Mouse (Mus musculus): Measurements from ENCODE around the gene St6galnac3. TPM values are rescaled to one million over a fixed set of nuclear protein-coding genes. Genes with fewer than 3 reads are reported as not detected.
A peak's percentile ranks its signal among the peaks of the same experiment; 100 is the strongest.

The St6galnac3 gene
- polyA plus RNA-seq, 1 experiment from 2014 or later: 23.2 TPM

DNA sequence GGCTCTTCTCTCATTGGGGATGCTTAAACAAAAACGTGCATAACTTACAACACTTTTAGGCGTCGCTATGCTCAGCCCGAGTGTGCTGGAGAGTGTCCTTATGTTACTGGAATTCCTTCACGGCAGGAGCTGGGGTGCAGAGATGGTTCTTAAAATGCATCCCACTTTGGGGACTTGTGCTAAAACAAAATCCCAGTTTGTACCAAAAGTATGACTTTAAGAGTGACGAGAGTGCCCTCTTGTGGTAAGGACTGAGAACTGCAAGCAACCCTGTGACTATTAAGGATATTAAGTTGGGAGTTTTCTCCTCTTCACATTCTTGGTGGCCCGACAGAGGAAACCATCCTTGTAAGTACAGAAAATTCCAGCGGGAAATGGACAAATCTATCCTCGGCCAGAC, 69.9 kb downstream of the St6galnac3 start:
- no peak for ATAC-seq
- Histone ChIP-seq H3K9me3 (ENCODE audit: control insufficient read depth, low read length) (no peaks in the 10 kb centered on the region), H3K27me3 (replicated peaks; ENCODE audit: control insufficient read depth, insufficient read depth, low read length) (no peaks in the 10 kb centered on the region), H3K9ac (ENCODE audit: low read depth, low read length) (no peak overlapping the region), H3K4me2 (ENCODE audit: low read length) (no peak overlapping the region), H3K4me1 (ENCODE audit: control insufficient read depth, insufficient read depth, low read depth, low read length) (peaks cover 9% of the 10 kb centered on the region), H3K36me3 (ENCODE audit: control insufficient read depth, insufficient read depth, low read length) (no peaks in the 10 kb centered on the region), H3K27ac (ENCODE audit: low read depth, low read length) (no peak overlapping the region), H3K4me3 (ENCODE audit: low read length) (no peak overlapping the region)
- WGBS: 18% methylated on average over 9 of the region's 9 CpGs

DNA sequence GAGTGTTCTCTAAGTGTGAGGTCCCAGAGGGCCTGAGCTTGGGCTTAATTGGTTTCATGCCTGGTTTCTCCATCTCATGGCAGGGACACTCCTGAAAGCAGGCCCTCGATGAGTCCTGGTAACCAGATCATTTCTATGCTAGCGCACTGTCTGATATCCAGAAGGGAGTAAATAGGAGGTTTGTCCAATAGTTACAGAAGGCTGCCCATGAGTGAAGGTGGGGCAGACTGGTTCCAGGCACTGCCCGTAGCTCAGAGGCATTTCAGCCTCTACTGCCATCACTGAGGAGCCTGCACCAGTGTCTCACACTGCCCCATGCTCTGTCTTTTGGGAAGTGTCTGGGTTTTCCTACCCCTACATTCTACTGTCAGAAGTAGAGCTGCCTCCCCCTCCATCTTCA, 72.1 kb downstream of the St6galnac3 start:
- ATAC-seq: no peak
- no peak overlapping the region for H3K4me3 ChIP-seq (ENCODE audit: low read length)
- H3K9ac ChIP-seq (ENCODE audit: low read depth, low read length): no peak overlapping the region
- no peaks in the 10 kb centered on the region for H3K27me3 ChIP-seq (replicated peaks; ENCODE audit: control insufficient read depth, insufficient read depth, low read length)
- no peak overlapping the region for H3K27ac ChIP-seq (ENCODE audit: low read depth, low read length)
- no peaks in the 10 kb centered on the region for H3K36me3 ChIP-seq (ENCODE audit: control insufficient read depth, insufficient read depth, low read length)
- 65% methylated on average over 3 of the region's 3 CpGs for WGBS
- H3K9me3 ChIP-seq (ENCODE audit: control insufficient read depth, low read length): no peaks in the 10 kb centered on the region
- peaks cover 5% of the 10 kb centered on the region; the same call in 1 of the 2 replicates for H3K4me1 ChIP-seq (ENCODE audit: control insufficient read depth, insufficient read depth, low read depth, low read length)
- no peak overlapping the region for H3K4me2 ChIP-seq (ENCODE audit: low read length)

DNA sequence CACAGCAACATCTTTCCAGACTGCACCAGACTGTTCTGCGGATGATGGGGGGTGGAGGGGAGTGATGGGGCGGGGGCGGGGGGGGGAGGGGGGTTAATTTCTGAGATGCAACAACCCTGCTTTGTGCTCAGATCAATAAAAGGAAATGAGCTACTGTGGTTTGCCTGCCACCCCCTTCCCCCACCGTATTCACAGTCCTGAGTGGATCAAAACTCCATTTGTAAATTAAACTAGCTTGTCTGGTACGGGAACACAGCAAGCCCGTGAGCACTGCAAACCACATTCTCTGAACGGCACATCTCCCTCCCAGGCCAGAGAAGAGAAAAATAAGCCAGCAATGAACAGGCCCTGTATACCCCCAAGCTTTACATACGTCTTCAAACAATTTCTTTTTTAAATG, 76.3 kb downstream of the St6galnac3 start:
- no peaks in the 10 kb centered on the region for H3K9me3 ChIP-seq (ENCODE audit: control insufficient read depth, low read length)
- no peak overlapping the region for H3K4me2 ChIP-seq (ENCODE audit: low read length)
- H3K36me3 ChIP-seq (ENCODE audit: control insufficient read depth, insufficient read depth, low read length): no peaks in the 10 kb centered on the region
- 50% methylated on average over 8 of the region's 8 CpGs for WGBS
- H3K27ac ChIP-seq (ENCODE audit: low read depth, low read length): no peak overlapping the region
- no peak overlapping the region for H3K9ac ChIP-seq (ENCODE audit: low read depth, low read length)
- H3K4me1 ChIP-seq (ENCODE audit: control insufficient read depth, insufficient read depth, low read depth, low read length): peaks cover 6% of the 10 kb centered on the region
- no peak overlapping the region for H3K4me3 ChIP-seq (ENCODE audit: low read length)
- ATAC-seq: no peak
- no peaks in the 10 kb centered on the region for H3K27me3 ChIP-seq (replicated peaks; ENCODE audit: control insufficient read depth, insufficient read depth, low read length)

DNA sequence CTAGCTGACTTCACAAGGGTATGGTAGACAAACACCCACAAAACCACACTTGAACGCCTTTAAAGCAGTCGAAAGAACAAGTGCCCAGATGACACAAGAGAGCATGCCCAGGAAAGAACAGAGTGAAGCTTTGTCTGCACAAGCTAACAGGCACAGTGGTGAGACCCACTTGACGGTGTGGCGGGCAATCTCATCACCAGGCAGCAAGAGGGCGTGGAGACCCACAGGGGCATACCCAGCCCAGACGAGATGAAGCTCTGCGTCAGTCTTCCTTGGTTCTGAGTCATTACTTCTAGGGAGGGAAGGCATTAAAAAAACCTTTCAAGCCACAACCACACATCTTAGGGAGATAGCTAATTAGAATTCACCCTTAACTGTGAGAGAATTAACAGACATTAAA, 79.2 kb downstream of the St6galnac3 start:
- Histone ChIP-seq H3K4me3 (ENCODE audit: low read length) (no peak overlapping the region), H3K4me1 (ENCODE audit: control insufficient read depth, insufficient read depth, low read depth, low read length) (peaks cover 8% of the 10 kb centered on the region), H3K27ac (ENCODE audit: low read depth, low read length) (no peak overlapping the region; the same call in 1 of the 2 replicates), H3K9me3 (ENCODE audit: control insufficient read depth, low read length) (no peaks in the 10 kb centered on the region), H3K4me2 (ENCODE audit: low read length) (no peak overlapping the region), H3K9ac (ENCODE audit: low read depth, low read length) (no peak overlapping the region), H3K27me3 (replicated peaks; ENCODE audit: control insufficient read depth, insufficient read depth, low read length) (no peaks in the 10 kb centered on the region), H3K36me3 (ENCODE audit: control insufficient read depth, insufficient read depth, low read length) (no peaks in the 10 kb centered on the region)
- WGBS: 57% methylated on average over 7 of the region's 7 CpGs
- no peak for ATAC-seq

DNA sequence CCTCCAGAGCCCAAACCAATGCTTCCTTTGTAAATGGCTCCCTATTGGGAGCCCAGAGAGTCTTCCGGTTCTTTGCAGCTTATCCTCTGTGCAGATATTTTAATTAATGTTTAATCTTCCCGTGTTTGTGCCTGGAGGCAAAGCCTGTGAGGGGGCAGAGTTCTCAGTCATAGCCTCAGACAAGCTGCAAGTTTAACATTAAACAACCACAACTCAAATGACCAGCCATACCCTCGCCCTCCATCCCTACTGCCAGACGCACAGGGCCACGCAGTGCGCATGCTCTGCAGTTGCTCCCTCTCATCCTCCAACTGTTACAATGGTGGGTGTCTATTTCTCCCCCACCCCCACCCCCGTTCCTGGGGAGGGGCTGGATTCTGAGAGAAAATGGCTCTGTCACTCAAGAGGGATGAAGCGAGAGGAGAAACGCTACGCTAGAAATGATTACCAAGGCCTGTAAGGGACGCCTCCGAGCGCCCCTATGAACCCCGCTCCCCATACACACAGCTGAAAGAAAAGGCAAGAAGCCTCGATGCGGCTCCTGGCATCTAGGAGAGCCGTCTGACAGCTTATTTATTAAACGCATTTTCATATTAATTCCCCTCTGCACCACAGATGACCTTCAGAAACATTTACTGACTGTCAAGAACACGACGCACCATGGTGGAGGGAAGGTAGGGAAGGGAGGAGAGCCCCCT, 81.0 kb downstream of the St6galnac3 start:
- peaks cover 8% of the 10 kb centered on the region for H3K4me1 ChIP-seq (ENCODE audit: control insufficient read depth, insufficient read depth, low read depth, low read length)
- peak; percentile 52 for ATAC-seq
- no peak overlapping the region for H3K27ac ChIP-seq (ENCODE audit: low read depth, low read length)
- H3K9ac ChIP-seq (ENCODE audit: low read depth, low read length): no peak overlapping the region
- 0 out of 2 replicates have a peak overlapping the region, but pooled peaks have one; percentile 1 for H3K4me2 ChIP-seq (ENCODE audit: low read length)
- no peaks in the 10 kb centered on the region for H3K9me3 ChIP-seq (ENCODE audit: control insufficient read depth, low read length)
- WGBS: 48% methylated on average over 20 of the region's 20 CpGs
- no peak overlapping the region for H3K4me3 ChIP-seq (ENCODE audit: low read length)
- no peaks in the 10 kb centered on the region for H3K27me3 ChIP-seq (replicated peaks; ENCODE audit: control insufficient read depth, insufficient read depth, low read length)
- no peaks in the 10 kb centered on the region for H3K36me3 ChIP-seq (ENCODE audit: control insufficient read depth, insufficient read depth, low read length)

DNA sequence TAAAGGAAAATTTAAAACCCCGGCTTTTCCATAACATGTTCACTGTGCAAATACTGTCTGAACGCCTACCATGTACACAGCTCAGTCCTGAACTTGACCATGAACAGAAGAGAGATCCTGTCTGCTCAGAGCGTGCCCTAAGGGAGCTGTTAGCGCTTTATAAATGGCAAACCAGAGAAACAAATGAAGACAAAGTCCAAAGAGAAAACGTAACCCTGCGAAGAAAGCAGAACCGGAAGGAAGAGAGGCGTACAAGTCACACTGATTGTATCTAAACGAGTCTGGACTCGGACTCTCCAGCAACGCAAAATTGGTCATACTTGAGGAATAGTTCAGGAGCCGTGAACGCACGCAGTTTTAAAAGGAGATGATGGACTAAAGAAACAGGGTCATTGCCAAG, 82.1 kb downstream of the St6galnac3 start:
- Histone ChIP-seq H3K27ac (ENCODE audit: low read depth, low read length) (no peak overlapping the region), H3K4me2 (ENCODE audit: low read length) (no peak overlapping the region), H3K27me3 (replicated peaks; ENCODE audit: control insufficient read depth, insufficient read depth, low read length) (no peaks in the 10 kb centered on the region), H3K4me3 (ENCODE audit: low read length) (no peak overlapping the region), H3K4me1 (ENCODE audit: control insufficient read depth, insufficient read depth, low read depth, low read length) (peaks cover 8% of the 10 kb centered on the region), H3K9me3 (ENCODE audit: control insufficient read depth, low read length) (no peaks in the 10 kb centered on the region), H3K36me3 (ENCODE audit: control insufficient read depth, insufficient read depth, low read length) (no peaks in the 10 kb centered on the region), H3K9ac (ENCODE audit: low read depth, low read length) (no peak overlapping the region)
- 89% methylated on average over 14 of the region's 14 CpGs for WGBS
- ATAC-seq: no peak

DNA sequence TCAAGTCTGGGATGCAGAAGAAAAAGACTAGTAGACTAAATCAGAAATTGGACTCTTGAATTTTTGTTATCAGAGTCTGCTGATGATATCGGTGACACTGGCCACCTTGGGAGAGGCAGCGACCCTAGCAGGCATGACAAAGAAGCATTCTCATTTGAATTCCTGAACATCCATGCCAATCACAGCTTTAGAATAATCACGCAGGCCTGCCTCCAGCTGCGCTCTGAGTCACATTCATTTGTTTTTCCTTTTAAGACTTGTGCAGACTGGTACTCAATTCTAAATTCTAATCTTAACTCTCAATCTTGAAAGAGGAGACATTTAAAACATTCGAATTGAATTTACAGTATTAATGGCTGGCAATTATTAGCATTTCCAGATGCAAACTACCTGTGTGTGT, 83.2 kb downstream of the St6galnac3 start:
- H3K27me3 ChIP-seq (replicated peaks; ENCODE audit: control insufficient read depth, insufficient read depth, low read length): no peaks in the 10 kb centered on the region
- no peak overlapping the region for H3K27ac ChIP-seq (ENCODE audit: low read depth, low read length)
- H3K4me2 ChIP-seq (ENCODE audit: low read length): no peak overlapping the region
- WGBS: 46% methylated on average over 5 of the region's 5 CpGs
- H3K9ac ChIP-seq (ENCODE audit: low read depth, low read length): no peak overlapping the region
- no peak for ATAC-seq
- no peak overlapping the region for H3K4me3 ChIP-seq (ENCODE audit: low read length)
- H3K36me3 ChIP-seq (ENCODE audit: control insufficient read depth, insufficient read depth, low read length): no peaks in the 10 kb centered on the region
- no peaks in the 10 kb centered on the region for H3K9me3 ChIP-seq (ENCODE audit: control insufficient read depth, low read length)
- peaks cover 8% of the 10 kb centered on the region for H3K4me1 ChIP-seq (ENCODE audit: control insufficient read depth, insufficient read depth, low read depth, low read length)

DNA sequence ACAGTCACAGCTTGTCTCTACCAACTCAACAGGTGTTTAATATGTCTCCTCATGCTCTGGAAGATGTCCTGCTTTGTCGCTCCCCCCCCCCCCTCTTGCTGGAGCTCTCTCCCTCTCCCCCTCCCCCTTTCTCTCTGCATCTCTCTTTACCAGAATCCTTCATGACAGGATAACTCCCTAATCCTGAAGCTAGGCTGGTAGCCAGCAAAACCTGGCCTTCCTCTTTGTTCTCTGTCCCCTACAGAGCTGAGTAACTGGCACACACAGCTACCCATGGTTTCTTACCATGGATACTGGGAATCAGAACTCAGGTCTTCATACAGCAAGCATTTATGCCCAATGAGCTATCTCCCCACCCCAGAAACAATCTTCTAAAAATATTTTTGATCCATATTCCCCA, 87.6 kb downstream of the St6galnac3 start:
- Histone ChIP-seq H3K9ac (ENCODE audit: low read depth, low read length) (no peak overlapping the region), H3K27me3 (replicated peaks; ENCODE audit: control insufficient read depth, insufficient read depth, low read length) (no peaks in the 10 kb centered on the region), H3K4me3 (ENCODE audit: low read length) (no peak overlapping the region), H3K4me1 (ENCODE audit: control insufficient read depth, insufficient read depth, low read depth, low read length) (no peaks in the 10 kb centered on the region), H3K9me3 (ENCODE audit: control insufficient read depth, low read length) (no peaks in the 10 kb centered on the region), H3K27ac (ENCODE audit: low read depth, low read length) (no peak overlapping the region), H3K36me3 (ENCODE audit: control insufficient read depth, insufficient read depth, low read length) (no peaks in the 10 kb centered on the region), H3K4me2 (ENCODE audit: low read length) (no peak overlapping the region)
- WGBS: no CpG with 5 or more reads among the region's 1 CpGs
- ATAC-seq: peak; percentile 48; the same call in 1 of the 2 replicates

DNA sequence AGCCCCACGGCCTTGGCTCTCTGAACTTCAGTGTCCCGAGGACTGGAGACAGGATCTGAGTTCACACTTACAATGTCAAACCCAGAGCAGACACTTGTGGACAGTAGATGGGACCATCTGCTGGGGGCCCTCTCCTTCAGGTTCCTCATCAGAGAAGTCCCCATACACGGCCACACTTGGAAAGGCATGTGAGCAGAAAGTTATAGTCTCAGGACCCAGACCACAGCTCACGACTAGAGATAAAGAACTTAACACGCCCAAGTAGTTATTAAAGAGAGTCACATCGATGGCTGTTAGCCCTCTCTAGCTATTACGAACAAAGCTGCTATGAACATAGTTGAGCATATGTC, 88.2 kb downstream of the St6galnac3 start:
- Histone ChIP-seq H3K4me1 (ENCODE audit: control insufficient read depth, insufficient read depth, low read depth, low read length) (no peaks in the 10 kb centered on the region), H3K9ac (ENCODE audit: low read depth, low read length) (no peak overlapping the region), H3K27ac (ENCODE audit: low read depth, low read length) (no peak overlapping the region), H3K4me3 (ENCODE audit: low read length) (no peak overlapping the region), H3K27me3 (replicated peaks; ENCODE audit: control insufficient read depth, insufficient read depth, low read length) (no peaks in the 10 kb centered on the region), H3K9me3 (ENCODE audit: control insufficient read depth, low read length) (no peaks in the 10 kb centered on the region), H3K36me3 (ENCODE audit: control insufficient read depth, insufficient read depth, low read length) (no peaks in the 10 kb centered on the region), H3K4me2 (ENCODE audit: low read length) (no peak overlapping the region)
- WGBS: 75% methylated on average over 7 of the region's 7 CpGs
- ATAC-seq: no peak

Measured in hindbrain, embryonic 16.5 days (tissue).